Mouse (Mus musculus) liver, embryonic 14.5 days (tissue): ENCODE measurements at regions not wholly inside any gene's neighbourhood (a gene's known extent, or its start where the extent isn't known, plus 50 kb on each side); places are given as distances from the start of the nearest gene placed in this dataset.

Source experiments
- ATAC-seq: fragments of 200-750 bp; cut with Nextera tagmentation; 2 replicates; pipeline ENCODE4 v1.8.0; 2017; ENCODE audit warnings: moderate number of reproducible peaks, mild to moderate bottlenecking, moderate library complexity; ENCODE audit not compliant: insufficient read depth
- DNase-seq, 3 experiments: peaks; one replicate each; pipeline ENCODE4 v3.0.0-alpha.2; 2012 to 2013; ENCODE audit warnings: low read depth in 3 of 3, low spot score in 3 of 3
- H3K27ac ChIP-seq: fragments of 300-500 bp; sonication (generic); 2 replicates; pipeline ENCODE4 v1.5.1; 2014; ENCODE audit warnings: moderate library complexity, mild to moderate bottlenecking, control low read depth, inconsistent platforms
- H3K27me3 ChIP-seq: fragments of 300-500 bp; sonication (generic); 2 replicates; pipeline ENCODE4 v1.6.1; 2014; ENCODE audit warnings: mild to moderate bottlenecking, low read length, moderate library complexity; ENCODE audit not compliant: control insufficient read depth, insufficient read depth
- H3K36me3 ChIP-seq: fragments of 300-500 bp; sonication (generic); replicated peaks from 2 replicates; pipeline ENCODE4 v1.6.1; 2014; ENCODE audit warnings: low read depth; ENCODE audit not compliant: control insufficient read depth, insufficient read depth
- H3K4me1 ChIP-seq, 2 experiments: fragments of 200-500 bp in 1 of 2; fragments of 300-500 bp in 1 of 2; sonication (generic) in 1 of 2; replicated peaks; 2 replicates each; pipeline ENCODE4 v1.6.1; 2012 to 2014; ENCODE audit warnings: antibody characterized with exemption in 1 of 2, inconsistent platforms in 1 of 2, low read length in 1 of 2; ENCODE audit not compliant: control insufficient read depth in 2 of 2, insufficient read depth in 2 of 2
- H3K4me2 ChIP-seq: fragments of 300-500 bp; sonication (generic); 2 replicates; pipeline ENCODE4 v1.6.1; 2014; ENCODE audit warnings: low read depth, mild to moderate bottlenecking, control low read depth, moderate library complexity
- H3K4me3 ChIP-seq, 2 experiments: fragments of 200-500 bp in 1 of 2; fragments of 300-500 bp in 1 of 2; sonication (generic) in 1 of 2; 2 replicates each; pipeline ENCODE4 v1.5.1; 2012 to 2014; ENCODE audit warnings: low read depth in 2 of 2, low read length in 2 of 2, mild to moderate bottlenecking in 2 of 2, control low read depth in 1 of 2, inconsistent platforms in 1 of 2, moderate library complexity in 1 of 2; ENCODE audit not compliant: insufficient read depth in 1 of 2
- H3K9ac ChIP-seq: fragments of 300-500 bp; sonication (generic); replicated peaks from 2 replicates; pipeline ENCODE4 v1.6.1; 2014; ENCODE audit warnings: mild to moderate bottlenecking, control low read depth, moderate library complexity
- H3K9me3 ChIP-seq: fragments of 300-500 bp; sonication (generic); 2 replicates; pipeline ENCODE4 v1.6.1; 2016; ENCODE audit warnings: low read length, mixed read lengths; ENCODE audit not compliant: control insufficient read depth
- CTCF ChIP-seq: IDR thresholded peaks from 2 replicates; pipeline ENCODE4 v1.5.1; 2016; ENCODE audit warnings: antibody characterized with exemption, low read depth, control low read depth
- EP300 ChIP-seq: IDR thresholded peaks from 2 replicates; pipeline ENCODE4 v1.6.1; 2016; ENCODE audit warnings: antibody characterized with exemption, low read depth
- WGBS: fragments of 180-500 bp; shearing (Covaris S2); extraction: QIAGEN DNeasy Blood & Tissue Kit; methylation state at CpG from one replicate; pipeline ENCODE4 v1.1.7; 2014; ENCODE audit not compliant: insufficient replicate concordance; 5-methylcytosine and 5-hydroxymethylcytosine counted together

DNA sequence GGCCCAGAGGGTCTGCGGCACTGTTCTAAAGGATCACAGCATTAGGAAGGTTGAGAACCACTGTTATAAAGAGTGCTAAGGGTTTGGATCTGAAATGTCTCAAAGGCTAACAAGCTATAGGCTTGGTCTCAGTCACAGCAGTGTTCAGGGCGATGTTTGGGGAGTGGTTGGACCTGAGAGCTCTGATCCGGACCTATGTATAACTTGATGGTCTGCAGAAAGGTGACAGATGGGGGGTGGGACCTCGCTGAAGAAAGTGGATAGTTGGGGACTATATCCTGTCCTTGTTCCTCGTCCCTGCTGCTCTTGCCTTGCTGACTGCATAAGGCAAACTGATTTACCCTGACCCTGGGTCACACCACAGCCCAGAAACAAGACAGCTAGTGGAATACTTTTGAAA, 572.9 kb downstream of the Tmem132b start:
- WGBS = 56% methylated on average over 5 of the region's 5 CpGs
- H3K9me3 ChIP-seq = no peaks in the 10 kb centered on the region; the same call in 1 of the 2 replicates
- no peak overlapping the region for H3K27ac ChIP-seq
- no peak overlapping the region for H3K4me2 ChIP-seq
- no peak overlapping the region for H3K9ac ChIP-seq
- no peaks in the 10 kb centered on the region for H3K4me1 ChIP-seq
- no peaks in the 10 kb centered on the region for H3K36me3 ChIP-seq
- no peaks in the 10 kb centered on the region for H3K27me3 ChIP-seq
- DNase-seq = no peak
- no peak for ATAC-seq
- TF ChIP-seq CTCF (no peak), EP300 (no peak)
- H3K4me3 ChIP-seq = no peak overlapping the region

DNA sequence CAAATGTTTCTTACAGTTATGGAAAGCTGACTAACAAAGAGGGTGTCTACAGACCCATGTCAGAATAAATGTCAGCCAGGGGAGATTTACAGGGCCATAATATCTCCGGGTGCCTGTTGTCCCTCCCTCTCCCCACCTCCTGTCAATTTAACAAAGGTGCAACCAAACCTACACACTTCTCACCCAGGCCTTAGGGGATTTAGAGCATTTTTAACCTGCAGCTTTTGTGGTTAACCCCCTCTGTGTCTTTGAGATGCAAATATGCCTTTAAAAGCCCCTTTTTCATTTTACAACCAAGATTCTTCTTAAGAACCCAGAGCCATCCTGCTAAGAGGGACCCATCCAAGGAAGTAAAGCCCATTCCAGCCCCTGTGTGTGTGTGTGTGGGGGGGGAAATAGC, 573.3 kb downstream of the Tmem132b start:
- Histone ChIP-seq H3K27ac (no peak overlapping the region), H3K4me2 (no peak overlapping the region), H3K9me3 (no peaks in the 10 kb centered on the region; the same call in 1 of the 2 replicates), H3K27me3 (no peaks in the 10 kb centered on the region), H3K4me3 (no peak overlapping the region), H3K36me3 (no peaks in the 10 kb centered on the region), H3K9ac (no peak overlapping the region), H3K4me1 (no peaks in the 10 kb centered on the region)
- no peak for TF ChIP-seq CTCF
- no peak for TF ChIP-seq EP300
- no peak for DNase-seq
- WGBS = 72% methylated on average over 1 of the region's 1 CpGs
- ATAC-seq = no peak

DNA sequence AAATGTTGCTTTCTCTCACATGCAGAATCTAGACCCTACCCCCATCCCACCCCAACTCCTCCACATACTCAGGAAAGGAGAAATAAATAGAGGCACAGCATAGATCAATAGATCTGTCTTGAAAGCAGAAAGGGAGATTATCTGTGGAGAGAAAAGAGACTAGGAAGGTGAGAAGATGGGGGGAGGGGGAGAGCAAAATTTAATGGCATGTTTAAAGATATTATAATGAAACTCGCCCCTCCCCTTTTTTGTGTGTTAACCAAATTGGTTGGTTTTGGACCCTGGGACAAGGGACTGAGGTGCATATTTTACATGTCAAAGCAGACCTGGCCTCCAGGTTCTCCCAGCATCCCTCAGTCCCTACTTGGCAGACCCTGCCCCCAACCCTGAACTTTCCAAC, 573.9 kb downstream of the Tmem132b start:
- 63% methylated on average over 1 of the region's 1 CpGs for WGBS
- Histone ChIP-seq H3K36me3 (no peaks in the 10 kb centered on the region), H3K27me3 (no peaks in the 10 kb centered on the region), H3K4me1 (no peaks in the 10 kb centered on the region), H3K9ac (no peak overlapping the region), H3K4me2 (no peak overlapping the region), H3K9me3 (no peaks in the 10 kb centered on the region; the same call in 1 of the 2 replicates), H3K27ac (no peak overlapping the region), H3K4me3 (no peak overlapping the region)
- ATAC-seq (no peak), DNase-seq (no peak)
- TF ChIP-seq EP300 (no peak), CTCF (no peak)

DNA sequence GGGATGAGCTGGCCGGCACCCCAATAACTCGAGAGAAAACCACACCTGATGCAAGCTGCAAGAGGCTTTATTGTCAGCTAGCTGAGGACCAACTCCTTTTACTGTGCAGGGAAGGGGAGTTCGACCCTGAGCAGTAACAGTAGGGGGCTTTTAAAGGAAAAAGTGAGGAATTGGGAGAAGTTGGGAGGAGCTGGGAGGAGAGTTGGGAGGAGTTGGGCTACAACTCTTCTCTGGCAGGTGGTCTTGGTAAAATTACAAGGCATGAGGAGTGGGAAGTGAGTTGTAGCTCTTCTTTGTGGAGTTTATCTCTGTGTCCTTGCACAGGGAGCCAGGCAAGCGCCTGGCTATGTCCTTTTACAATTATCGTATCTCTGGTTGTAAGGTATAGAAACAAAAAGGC, 575.4 kb downstream of the Tmem132b start:
- no peak for ATAC-seq

DNA sequence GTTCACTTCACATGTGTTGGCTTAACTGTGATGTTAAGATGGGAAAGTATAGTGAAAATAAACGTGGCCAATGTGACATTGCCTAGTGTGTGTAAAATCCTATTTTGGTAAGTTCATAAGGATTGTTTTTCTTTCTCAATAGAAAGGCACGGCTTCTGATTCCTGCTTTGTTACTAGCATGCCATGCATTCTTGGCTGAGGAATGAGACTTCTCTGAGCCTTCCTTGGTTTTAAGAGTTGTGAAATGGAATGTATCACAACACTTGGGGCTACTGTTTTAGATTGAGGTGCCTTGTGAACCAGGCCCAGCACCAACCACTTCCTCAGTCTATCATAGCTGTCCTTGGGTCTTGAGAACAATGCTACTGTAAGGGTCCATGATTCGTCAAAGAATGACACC, 577.3 kb downstream of the Tmem132b start:
- no peak for ATAC-seq
- WGBS = 45% methylated on average over 3 of the region's 3 CpGs

More for the DNA sequence above, 575.4 kb downstream of the Tmem132b start:
- no peak overlapping the region for H3K4me2 ChIP-seq
- no peak overlapping the region for H3K4me3 ChIP-seq
- 51% methylated on average over 5 of the region's 5 CpGs for WGBS
- DNase-seq = no peak
- no peak overlapping the region for H3K9ac ChIP-seq
- TF ChIP-seq CTCF = no peak
- no peak for TF ChIP-seq EP300
- H3K36me3 ChIP-seq = no peaks in the 10 kb centered on the region
- H3K27me3 ChIP-seq = no peaks in the 10 kb centered on the region
- no peak overlapping the region for H3K27ac ChIP-seq
- no peaks in the 10 kb centered on the region; the same call in 1 of the 2 replicates for H3K9me3 ChIP-seq
- H3K4me1 ChIP-seq = no peaks in the 10 kb centered on the region

More for the DNA sequence above, 577.3 kb downstream of the Tmem132b start:
- no peaks in the 10 kb centered on the region for H3K27me3 ChIP-seq
- H3K4me1 ChIP-seq = no peaks in the 10 kb centered on the region
- H3K9ac ChIP-seq = no peak overlapping the region
- no peaks in the 10 kb centered on the region for H3K36me3 ChIP-seq
- TF ChIP-seq EP300 (no peak), CTCF (no peak)
- H3K27ac ChIP-seq = no peak overlapping the region
- H3K9me3 ChIP-seq = no peaks in the 10 kb centered on the region
- H3K4me3 ChIP-seq = no peak overlapping the region
- DNase-seq = no peak
- no peak overlapping the region for H3K4me2 ChIP-seq
